Mouse (Mus musculus) testis, adult 2 months (tissue): ENCODE measurements around the gene Il6st. TPM values are rescaled to one million over a fixed set of nuclear protein-coding genes. Genes with fewer than 3 reads are reported as not detected.

Source experiments
- H3K27ac ChIP-seq: fragments of 200-500 bp; 2 replicates; pipeline ENCODE4 v1.5.1; 2012; ENCODE audit warnings: low read depth, low read length; ENCODE audit not compliant: control insufficient read depth, insufficient read depth
- H3K27me3 ChIP-seq: fragments of 200-500 bp; 2 replicates; pipeline ENCODE4 v1.6.1; 2012; ENCODE audit warnings: mild to moderate bottlenecking, low read length, moderate library complexity; ENCODE audit not compliant: control insufficient read depth, insufficient read depth
- H3K36me3 ChIP-seq: fragments of 200-500 bp; 2 replicates; pipeline ENCODE4 v1.6.1; 2012; ENCODE audit warnings: mild to moderate bottlenecking, low read length; ENCODE audit not compliant: control insufficient read depth, insufficient read depth
- H3K4me1 ChIP-seq: fragments of 200-500 bp; 2 replicates; pipeline ENCODE4 v1.6.1; 2012; ENCODE audit warnings: low read length; ENCODE audit not compliant: control insufficient read depth, insufficient read depth
- H3K4me3 ChIP-seq: fragments of 200-500 bp; 2 replicates; pipeline ENCODE4 v1.5.1; 2012; ENCODE audit warnings: low read depth, mild to moderate bottlenecking, low read length, moderate library complexity, mixed read lengths; ENCODE audit not compliant: control insufficient read depth
- CTCF ChIP-seq: fragments of 200-500 bp; IDR thresholded peaks from 2 replicates; pipeline ENCODE4 v1.5.1; 2012; ENCODE audit warnings: low read depth, mild to moderate bottlenecking, inconsistent platforms, low read length, moderate library complexity; ENCODE audit not compliant: control insufficient read depth, insufficient read depth, insufficient replicate concordance
- POLR2A ChIP-seq: fragments of 200-500 bp; IDR thresholded peaks from 2 replicates; pipeline ENCODE4 v1.6.1; 2012; ENCODE audit warnings: low read depth, mild to moderate bottlenecking, inconsistent platforms, low read length, moderate library complexity; ENCODE audit not compliant: control insufficient read depth
- polyA plus RNA-seq: library from polyadenylated mRNA; depleted of rRNA; stranded (reverse); fragments of >200 nt; gene quantifications from 2 replicates; pipeline ENCODE4 v1.2.3, GENCODE M21; 2012

Gene Il6st
- polyA plus RNA-seq, 1 experiment, result 4.0 TPM

- Histone ChIP-seq H3K4me1 (no peaks in the 10 kb centered on the region), H3K27ac (no peak overlapping the region), H3K4me3 (no peak overlapping the region), H3K36me3 (no peaks in the 10 kb centered on the region; the same call in 1 of the 2 replicates), H3K27me3 (no peaks in the 10 kb centered on the region)
- no peak for TF ChIP-seq POLR2A
Measured at GRCm38 (mm10) chr13:112486676-112487075, 22.8 kb downstream of the Il6st start.

GRCm38 (mm10) chr13:112490036-112490435 lies 26.2 kb downstream of the Il6st start:
- Histone ChIP-seq H3K36me3 (no peaks in the 10 kb centered on the region; the same call in 1 of the 2 replicates), H3K4me3 (no peak overlapping the region), H3K27ac (no peak overlapping the region), H3K27me3 (no peaks in the 10 kb centered on the region), H3K4me1 (no peaks in the 10 kb centered on the region)
- TF ChIP-seq CTCF, result no peak
- no peak for TF ChIP-seq POLR2A

- no peak overlapping the region for H3K4me3 ChIP-seq
- no peak overlapping the region for H3K27ac ChIP-seq
- no peaks in the 10 kb centered on the region; the same call in 1 of the 2 replicates for H3K36me3 ChIP-seq
- H3K27me3 ChIP-seq, result no peaks in the 10 kb centered on the region
- no peaks in the 10 kb centered on the region for H3K4me1 ChIP-seq
- TF ChIP-seq POLR2A (no peak), CTCF (no peak)
Measured at GRCm38 (mm10) chr13:112491636-112492284, 27.9 kb downstream of the Il6st start.

GRCm38 (mm10) chr13:112492285-112492678 lies 28.4 kb downstream of the Il6st start:
- H3K4me3 ChIP-seq, result no peak overlapping the region
- no peak for TF ChIP-seq POLR2A
- TF ChIP-seq CTCF, result no peak
- no peak overlapping the region for H3K27ac ChIP-seq
- no peaks in the 10 kb centered on the region for H3K4me1 ChIP-seq
- no peaks in the 10 kb centered on the region for H3K27me3 ChIP-seq
- H3K36me3 ChIP-seq, result no peaks in the 10 kb centered on the region; the same call in 1 of the 2 replicates

GRCm38 (mm10) chr13:112494590-112494989 lies 30.7 kb downstream of the Il6st start:
- no peak for TF ChIP-seq CTCF
- no peak for TF ChIP-seq POLR2A
- H3K4me3 ChIP-seq, result no peak overlapping the region
- no peak overlapping the region for H3K27ac ChIP-seq
- no peaks in the 10 kb centered on the region; the same call in 1 of the 2 replicates for H3K36me3 ChIP-seq
- no peaks in the 10 kb centered on the region for H3K4me1 ChIP-seq
- H3K27me3 ChIP-seq, result no peaks in the 10 kb centered on the region

GRCm38 (mm10) chr13:112500027-112500426 lies 36.2 kb downstream of the Il6st start:
- Histone ChIP-seq H3K27me3 (no peaks in the 10 kb centered on the region), H3K4me3 (no peak overlapping the region), H3K36me3 (no peaks in the 10 kb centered on the region), H3K27ac (no peak overlapping the region), H3K4me1 (no peaks in the 10 kb centered on the region)
- TF ChIP-seq CTCF (no peak), POLR2A (no peak)

- no peaks in the 10 kb centered on the region for H3K4me1 ChIP-seq
- no peak overlapping the region for H3K27ac ChIP-seq
- TF ChIP-seq POLR2A, result no peak
- H3K27me3 ChIP-seq, result no peaks in the 10 kb centered on the region
- H3K36me3 ChIP-seq, result no peaks in the 10 kb centered on the region
- H3K4me3 ChIP-seq, result no peak overlapping the region
Measured at GRCm38 (mm10) chr13:112500466-112500865, 36.6 kb downstream of the Il6st start.

GRCm38 (mm10) chr13:112503846-112504245 lies 40.0 kb downstream of the Il6st start:
- H3K27ac ChIP-seq, result no peak overlapping the region
- no peak for TF ChIP-seq POLR2A
- no peak for TF ChIP-seq CTCF
- no peak overlapping the region for H3K4me3 ChIP-seq
- no peaks in the 10 kb centered on the region for H3K4me1 ChIP-seq
- H3K36me3 ChIP-seq, result no peaks in the 10 kb centered on the region
- H3K27me3 ChIP-seq, result no peaks in the 10 kb centered on the region
